Mouse (Mus musculus) neural tube, embryonic 11.5 days (tissue): ENCODE results near the gene Mmp19. TPM values are rescaled to one million over a fixed set of nuclear protein-coding genes. Genes with fewer than 3 reads are reported as not detected.

Experiments
- ATAC-seq: fragments of 200-750 bp; cut with Nextera tagmentation; 2 replicates; pipeline ENCODE4 v1.8.0; 2017; ENCODE audit warnings: moderate number of reproducible peaks, mild to moderate bottlenecking, moderate TSS enrichment, moderate library complexity; ENCODE audit not compliant: insufficient read depth, low FRiP score, low TSS enrichment
- DNase-seq: peaks from one replicate; pipeline ENCODE4 v3.0.0-alpha.2; 2015; ENCODE audit warnings: low spot score
- H3K27ac ChIP-seq: fragments of 300-500 bp; sonication (generic); 2 replicates; pipeline ENCODE4 v1.5.1; 2014; ENCODE audit warnings: low read depth, mild to moderate bottlenecking, low read length
- H3K27me3 ChIP-seq: fragments of 300-500 bp; sonication (generic); 2 replicates; pipeline ENCODE4 v1.6.1; 2014; ENCODE audit warnings: mild to moderate bottlenecking, low read length, mixed read lengths; ENCODE audit not compliant: control insufficient read depth, insufficient read depth
- H3K36me3 ChIP-seq: fragments of 300-500 bp; sonication (generic); 2 replicates; pipeline ENCODE4 v1.6.1; 2014; ENCODE audit warnings: mild to moderate bottlenecking, low read length, moderate library complexity, mixed read lengths; ENCODE audit not compliant: control insufficient read depth, insufficient read depth
- H3K4me1 ChIP-seq: fragments of 300-500 bp; sonication (generic); 2 replicates; pipeline ENCODE4 v1.6.1; 2014; ENCODE audit warnings: low read length, mixed read lengths; ENCODE audit not compliant: control insufficient read depth, insufficient read depth
- H3K4me2 ChIP-seq: fragments of 300-500 bp; sonication (generic); 2 replicates; pipeline ENCODE4 v1.6.1; 2014; ENCODE audit warnings: low read depth, mild to moderate bottlenecking, moderate library complexity
- H3K4me3 ChIP-seq: fragments of 300-500 bp; sonication (generic); 2 replicates; pipeline ENCODE4 v1.5.1; 2014; ENCODE audit warnings: low read depth, low read length
- H3K9ac ChIP-seq: fragments of 300-500 bp; sonication (generic); 2 replicates; pipeline ENCODE4 v1.6.1; 2014; ENCODE audit warnings: mild to moderate bottlenecking, low read length
- H3K9me3 ChIP-seq: fragments of 300-500 bp; sonication (generic); 2 replicates; pipeline ENCODE4 v1.6.1; 2016; ENCODE audit warnings: low read length; ENCODE audit not compliant: control insufficient read depth
- WGBS: fragments of 180-500 bp; shearing (Covaris S2); extraction: QIAGEN DNeasy Blood & Tissue Kit; methylation state at CpG from one replicate; pipeline ENCODE4 v1.1.7; 2014; 5-methylcytosine and 5-hydroxymethylcytosine counted together
- polyA plus RNA-seq: library from polyadenylated mRNA; unstranded; fragments of >200 nt; fragmentation: Nextera tagmentation; extraction: Ambion mirVana; gene quantifications from 2 replicates; pipeline ENCODE4 v1.2.1, GENCODE M21; 2014

The Mmp19 gene
- polyA plus RNA-seq, 1 experiment from 2014 or later, result 0.32 TPM

- H3K9me3 ChIP-seq, result no peaks in the 10 kb centered on the region
- peak; percentile 82 for DNase-seq
- peaks cover 24% of the 10 kb centered on the region for H3K4me1 ChIP-seq
- no peaks in the 10 kb centered on the region for H3K27me3 ChIP-seq
- H3K36me3 ChIP-seq, result peaks cover 7% of the 10 kb centered on the region; the same call in 1 of the 2 replicates
- peak; percentile 69 for ATAC-seq
- H3K4me2 ChIP-seq, result peak within 1 kb of the TSS; percentile 90
- peak within 1 kb of the TSS; percentile 92 for H3K27ac ChIP-seq
- peak within 1 kb of the TSS; percentile 76 for H3K4me3 ChIP-seq
- WGBS, result 0% methylated on average over 27 of the region's 28 CpGs
- H3K9ac ChIP-seq, result peak within 1 kb of the TSS; percentile 83
Observed at GRCm38 (mm10) chr10:128804271-128805091, 13.8 kb downstream of the Mmp19 start, which contains the start of gene Tmem198b. Tmem198b (minus strand) TSS chr10:128804370.

GRCm38 (mm10) chr10:128805092-128806000 lies 14.6 kb downstream of the Mmp19 start:
- ATAC-seq (peak; percentile 92), DNase-seq (peak; percentile 99)
- no peaks in the 10 kb centered on the region for H3K27me3 ChIP-seq
- H3K9ac ChIP-seq, result peak overlapping the region; percentile 83
- peaks cover 7% of the 10 kb centered on the region; the same call in 1 of the 2 replicates for H3K36me3 ChIP-seq
- H3K4me1 ChIP-seq, result peaks cover 24% of the 10 kb centered on the region
- peak overlapping the region; percentile 92 for H3K27ac ChIP-seq
- peak overlapping the region; percentile 76 for H3K4me3 ChIP-seq
- H3K4me2 ChIP-seq, result peak overlapping the region; percentile 90
- H3K9me3 ChIP-seq, result no peaks in the 10 kb centered on the region
- WGBS, result under 1% methylated on average over 60 of the region's 70 CpGs

GRCm38 (mm10) chr10:128806086-128806485 lies 15.4 kb downstream of the Mmp19 start:
- Histone ChIP-seq H3K4me3 (peak overlapping the region; percentile 76), H3K36me3 (peaks cover 4% of the 10 kb centered on the region; the same call in 1 of the 2 replicates), H3K9ac (peak overlapping the region; percentile 83), H3K27me3 (no peaks in the 10 kb centered on the region), H3K4me1 (peaks cover 24% of the 10 kb centered on the region), H3K4me2 (peak overlapping the region; percentile 90), H3K27ac (no peak overlapping the region), H3K9me3 (no peaks in the 10 kb centered on the region)
- ATAC-seq (no peak), DNase-seq (no peak)
- WGBS, result 64% methylated on average over 6 of the region's 6 CpGs

DNA sequence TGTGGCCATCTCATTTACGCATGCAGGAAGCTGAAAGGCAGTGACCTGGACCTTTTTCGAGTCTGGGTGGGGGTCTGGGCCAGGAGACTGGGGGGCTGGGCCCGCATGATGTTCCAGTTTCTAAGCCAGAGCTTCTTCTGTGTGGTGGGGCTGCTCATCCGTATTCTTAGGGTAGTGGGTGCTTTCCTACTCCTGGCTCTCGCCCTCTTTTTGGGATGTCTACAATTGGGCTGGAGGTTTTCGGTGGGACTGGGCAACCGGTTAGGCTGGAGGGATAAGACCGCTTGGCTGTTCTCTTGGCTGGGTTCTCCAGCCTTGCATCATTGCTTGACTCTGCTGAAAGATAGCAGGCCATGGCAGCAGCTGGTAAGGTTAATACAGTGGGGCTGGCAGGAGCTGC lies 16.3 kb downstream of the Mmp19 start:
- Histone ChIP-seq H3K4me3 (no peak overlapping the region), H3K27me3 (no peaks in the 10 kb centered on the region), H3K36me3 (no peaks in the 10 kb centered on the region; the same call in 1 of the 2 replicates), H3K9ac (no peak overlapping the region), H3K4me1 (peaks cover 24% of the 10 kb centered on the region), H3K9me3 (no peaks in the 10 kb centered on the region), H3K27ac (no peak overlapping the region), H3K4me2 (peak overlapping the region; percentile 30)
- WGBS, result 94% methylated on average over 8 of the region's 8 CpGs
- DNase-seq (no peak), ATAC-seq (no peak)

- Histone ChIP-seq H3K27me3 (no peaks in the 10 kb centered on the region), H3K9ac (no peak within 1 kb of the TSS), H3K27ac (no peak within 1 kb of the TSS), H3K4me3 (no peak within 1 kb of the TSS), H3K9me3 (no peaks in the 10 kb centered on the region), H3K4me1 (no peaks in the 10 kb centered on the region), H3K4me2 (no peak within 1 kb of the TSS), H3K36me3 (peaks cover 10% of the 10 kb centered on the region)
- no peak for ATAC-seq
- 89% methylated on average over 13 of the region's 13 CpGs for WGBS
- DNase-seq, result no peak
Observed at GRCm38 (mm10) chr10:128817033-128817432, 26.3 kb downstream of the Mmp19 start, which contains the start of gene Sarnp. Sarnp (plus strand) TSS chr10:128817333.

DNA sequence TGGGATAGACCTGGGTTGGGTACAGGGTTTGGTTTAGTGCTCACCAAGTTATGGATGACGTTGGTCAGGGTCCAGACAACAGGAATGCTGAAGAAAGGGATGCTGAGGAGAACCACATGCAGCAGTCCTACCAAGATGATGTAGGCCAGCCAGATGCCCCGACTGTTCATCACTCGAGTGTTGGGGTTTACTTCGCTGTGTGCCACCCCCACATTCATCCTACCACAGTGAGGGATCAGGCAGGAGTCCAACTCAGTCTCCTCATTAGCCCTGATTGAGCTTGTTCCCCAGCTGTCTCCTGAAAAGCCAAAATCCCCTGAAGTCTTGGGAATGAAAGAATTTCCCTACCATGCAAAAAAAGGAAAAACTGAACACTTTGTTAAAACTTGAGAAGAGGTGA lies 29.5 kb downstream of the Mmp19 start:
- DNase-seq (no peak), ATAC-seq (no peak)
- no peak overlapping the region for H3K27ac ChIP-seq
- H3K36me3 ChIP-seq, result peaks cover 6% of the 10 kb centered on the region
- peaks cover 4% of the 10 kb centered on the region for H3K4me1 ChIP-seq
- no peaks in the 10 kb centered on the region for H3K9me3 ChIP-seq
- no peaks in the 10 kb centered on the region for H3K27me3 ChIP-seq
- WGBS, result 88% methylated on average over 4 of the region's 4 CpGs
- no peak overlapping the region for H3K4me2 ChIP-seq
- no peak overlapping the region for H3K9ac ChIP-seq
- no peak overlapping the region for H3K4me3 ChIP-seq

DNA sequence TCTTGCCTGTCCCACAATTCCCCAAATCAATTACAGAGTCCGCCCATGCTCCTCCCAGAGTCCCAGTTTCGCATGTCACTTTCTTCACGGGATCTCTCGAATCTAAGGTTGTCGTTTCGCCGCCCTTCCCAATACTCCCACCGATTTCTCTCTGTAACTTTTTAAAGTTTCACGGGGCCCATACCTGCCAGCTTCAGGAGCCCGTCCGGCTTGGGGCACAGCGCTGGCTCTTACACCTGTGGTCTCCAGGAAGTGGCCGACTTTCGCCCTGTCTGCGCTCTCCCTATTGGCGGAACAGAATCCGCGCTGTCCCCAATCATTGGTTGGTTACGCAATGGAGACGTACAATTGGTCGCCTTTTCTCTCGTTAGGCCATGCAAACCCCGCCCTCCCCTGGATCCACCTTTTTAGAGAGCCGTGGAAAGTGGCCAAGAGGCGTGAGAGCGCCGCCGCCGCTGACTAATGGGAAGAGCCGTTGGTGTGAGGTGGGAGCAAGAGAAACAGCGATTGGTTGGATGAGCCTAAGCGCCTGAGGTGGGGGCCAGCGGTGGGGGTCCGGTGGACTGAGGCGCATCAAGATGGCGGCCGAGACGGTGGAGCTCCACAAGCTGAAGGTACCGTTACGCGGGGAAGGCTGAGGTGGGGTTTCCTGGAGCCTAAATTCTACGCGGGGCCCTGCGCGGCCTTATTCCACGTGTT lies 30.8 kb downstream of the Mmp19 start, which contains the start of gene Ormdl2:
Gene Ormdl2 (minus strand): TSS at position 288 of the 699 bp plus-strand sequence.
- Histone ChIP-seq H3K9me3 (no peaks in the 10 kb centered on the region), H3K36me3 (peaks cover 1% of the 10 kb centered on the region), H3K27me3 (no peaks in the 10 kb centered on the region), H3K4me1 (peaks cover 4% of the 10 kb centered on the region), H3K9ac (peak within 1 kb of the TSS; percentile 77), H3K4me2 (peak within 1 kb of the TSS; percentile 67), H3K4me3 (peak within 1 kb of the TSS; percentile 88), H3K27ac (no peak within 1 kb of the TSS)
- DNase-seq (peak; percentile 99), ATAC-seq (peak; percentile 100)
- WGBS, result under 1% methylated on average over 46 of the region's 46 CpGs

DNA sequence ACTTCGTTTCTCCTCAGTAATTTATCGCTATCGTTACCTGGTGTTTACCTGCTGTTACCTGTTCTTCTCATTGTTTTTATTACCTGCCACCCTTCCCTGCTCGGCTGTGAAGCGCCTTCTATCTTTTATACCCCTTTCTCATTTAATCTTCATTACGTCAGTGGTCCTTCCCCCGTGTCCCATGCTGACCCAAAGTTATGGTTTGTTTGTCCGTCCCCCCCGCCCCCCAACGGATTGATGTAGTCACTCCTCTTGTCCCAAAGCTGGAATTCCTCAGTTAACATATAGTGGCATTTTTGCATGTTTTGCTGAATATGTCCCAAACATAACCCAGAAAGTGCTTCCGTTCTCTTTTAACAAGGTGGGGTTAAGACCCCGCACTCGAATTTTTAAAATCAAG lies 31.4 kb downstream of the Mmp19 start:
- H3K4me1 ChIP-seq, result peaks cover 4% of the 10 kb centered on the region

More for the DNA sequence above, 31.4 kb downstream of the Mmp19 start:
- H3K4me3 ChIP-seq, result peak overlapping the region; percentile 88
- 7% methylated on average over 13 of the region's 13 CpGs for WGBS
- no peak overlapping the region for H3K27ac ChIP-seq
- peak overlapping the region; percentile 77 for H3K9ac ChIP-seq
- no peaks in the 10 kb centered on the region for H3K27me3 ChIP-seq
- DNase-seq (no peak), ATAC-seq (peak; percentile 3; the same call in 1 of the 2 replicates)
- H3K9me3 ChIP-seq, result no peaks in the 10 kb centered on the region
- H3K36me3 ChIP-seq, result no peaks in the 10 kb centered on the region; the same call in none of the 2 replicates
- peak overlapping the region; percentile 67 for H3K4me2 ChIP-seq
